Mouse (Mus musculus) left cerebral cortex, adult 8-10 months (tissue): ENCODE data around the gene Prrx1. TPM values are rescaled to one million over a fixed set of nuclear protein-coding genes. Genes with fewer than 3 reads are reported as not detected.

Experiments
- DNase-seq, 2 experiments: peaks; one replicate each; pipeline ENCODE4 v3.0.0; 2022; ENCODE audit warnings: low spot score in 2 of 2
- total RNA-seq, 4 experiments: library from RNA; stranded (reverse); gene quantifications; 2 replicates each; pipeline ENCODE4 v1.2.4; 2022

The Prrx1 gene
- 1 to 10 TPM; 3.9 to 6.3 (median 5.2) TPM for total RNA-seq

DNA sequence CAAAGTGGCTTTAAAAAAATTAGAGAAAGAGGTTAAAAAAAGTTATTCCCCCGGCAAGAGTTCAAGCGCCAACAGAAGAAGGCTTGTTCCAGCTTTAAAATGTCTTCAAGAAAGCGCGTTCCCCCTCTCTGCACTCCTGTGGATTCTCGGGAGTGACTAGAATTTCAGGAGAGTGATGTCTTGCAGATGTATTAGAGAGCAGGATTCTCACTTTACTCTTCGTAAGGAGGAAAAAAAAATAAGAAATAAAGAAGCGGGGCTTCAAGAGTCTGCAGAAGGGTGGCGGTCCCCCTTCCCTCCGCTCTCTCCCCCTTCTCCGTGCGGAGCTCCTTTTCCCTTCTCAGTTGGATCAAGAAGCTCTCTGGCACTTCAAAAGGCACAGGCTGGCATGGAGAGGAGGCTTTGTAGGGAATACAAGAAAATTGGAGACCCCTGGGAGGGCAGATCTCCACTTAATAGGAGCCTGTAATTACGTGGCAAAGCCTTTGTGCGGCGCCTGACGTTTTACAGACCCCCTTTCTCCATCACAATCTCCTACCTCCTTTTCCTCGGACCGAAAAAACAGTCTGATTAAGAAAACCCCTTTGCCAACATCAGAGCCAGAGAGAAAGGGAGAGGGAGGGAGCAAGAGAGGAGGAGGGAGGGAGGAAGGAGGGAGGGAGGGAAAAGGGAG is at the start of gene Prrx1:
Prrx1 (minus strand) TSS at position 610 of the 673 bp plus-strand sequence.
- no peak for DNase-seq

DNA sequence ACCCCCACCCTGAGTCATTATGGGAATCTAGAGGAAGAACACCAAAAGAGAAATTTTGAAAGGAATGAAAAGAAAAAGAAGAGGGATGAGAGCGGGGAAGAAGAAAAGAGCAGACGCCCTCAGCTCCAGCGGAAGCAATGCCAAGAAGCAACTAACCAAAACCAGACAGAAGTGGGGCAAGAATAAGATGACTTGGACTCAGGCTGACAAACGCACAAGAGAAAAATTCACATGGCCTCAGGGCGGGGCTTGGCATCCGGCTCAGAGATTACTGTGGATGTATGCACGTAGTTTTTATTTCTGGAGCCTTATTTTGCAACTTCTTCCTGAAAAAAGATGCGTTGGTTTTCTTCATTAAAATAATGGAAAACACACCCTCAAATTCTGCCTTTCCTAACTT is 48.7 kb upstream of the Prrx1 start:
- DNase-seq = no peak

DNA sequence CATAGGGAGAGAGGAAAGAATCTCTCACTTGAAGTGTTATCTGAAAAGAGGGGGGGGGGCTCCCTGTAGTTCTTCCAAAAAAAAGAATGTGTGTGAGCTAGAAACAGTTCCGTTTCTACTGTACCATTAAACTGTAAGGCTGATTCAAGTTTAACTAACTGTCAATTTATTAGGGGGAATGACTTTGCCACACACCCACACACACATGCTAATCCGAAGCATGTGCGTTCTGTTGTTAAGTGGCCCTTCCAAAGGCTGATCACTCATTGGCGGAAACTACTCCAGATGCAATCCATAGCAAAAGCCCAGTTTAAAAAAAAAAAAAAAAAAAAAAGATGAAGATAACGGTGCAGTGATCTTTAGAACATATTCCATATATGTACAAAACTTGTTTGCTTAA is 47.9 kb upstream of the Prrx1 start:
- DNase-seq = no peak

DNA sequence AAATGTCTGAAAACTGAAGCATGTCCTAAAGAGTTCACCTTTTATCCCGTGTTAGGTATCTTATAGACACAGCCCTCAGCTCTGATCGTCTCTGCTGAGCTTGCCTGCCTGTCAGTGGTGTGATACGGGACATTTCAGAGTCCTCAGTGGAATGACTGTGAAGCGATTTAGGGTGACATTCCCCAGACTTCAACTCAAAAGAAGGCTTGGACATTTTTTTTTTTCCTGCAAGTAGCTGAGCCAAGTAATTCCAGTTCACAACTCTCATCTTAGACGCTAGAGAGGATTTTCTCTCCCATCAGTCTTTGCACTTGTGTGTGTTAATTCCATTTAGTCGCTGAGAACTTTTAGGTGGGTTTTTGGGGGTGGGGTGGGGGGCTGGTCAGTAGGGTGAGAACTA is 47.3 kb upstream of the Prrx1 start:
- no peak for DNase-seq

DNA sequence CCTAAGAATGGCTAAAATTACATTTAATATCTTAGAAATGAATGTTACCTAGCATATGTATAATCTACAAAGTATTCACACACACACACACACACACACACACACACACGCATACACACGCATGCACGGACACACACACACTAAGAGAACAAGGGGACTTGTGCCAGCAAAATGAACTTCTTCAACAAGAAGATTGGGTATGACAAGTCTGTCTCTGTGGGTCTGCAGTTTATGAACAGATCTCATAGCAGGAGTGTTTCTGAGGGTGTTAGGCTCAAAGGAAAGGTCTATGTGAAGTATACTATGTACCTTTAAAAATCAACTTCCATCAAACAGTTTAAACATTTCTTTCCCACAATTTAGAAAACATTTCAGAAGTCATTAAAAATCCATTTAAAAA is 46.0 kb upstream of the Prrx1 start:
- no peak for DNase-seq

DNA sequence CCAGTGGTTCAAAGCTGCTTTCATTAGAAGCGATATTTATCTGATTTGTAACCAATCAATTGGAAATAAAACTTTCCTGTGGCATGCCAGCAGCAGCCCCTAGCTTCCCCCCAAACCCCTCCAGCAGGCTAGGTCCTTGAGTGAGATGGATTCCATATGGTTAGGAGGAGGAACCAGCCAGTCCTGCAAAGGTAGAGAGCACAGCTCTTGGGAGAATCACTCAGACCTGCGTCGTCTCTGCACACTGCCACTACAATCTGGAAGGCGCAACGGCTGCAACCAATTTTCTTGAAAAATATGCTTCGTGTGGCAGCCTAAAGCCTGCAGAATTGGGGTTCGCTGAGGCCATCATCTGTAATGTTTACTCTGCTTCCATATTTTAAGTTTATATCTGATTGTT is 44.7 kb upstream of the Prrx1 start:
- no peak for DNase-seq

DNA sequence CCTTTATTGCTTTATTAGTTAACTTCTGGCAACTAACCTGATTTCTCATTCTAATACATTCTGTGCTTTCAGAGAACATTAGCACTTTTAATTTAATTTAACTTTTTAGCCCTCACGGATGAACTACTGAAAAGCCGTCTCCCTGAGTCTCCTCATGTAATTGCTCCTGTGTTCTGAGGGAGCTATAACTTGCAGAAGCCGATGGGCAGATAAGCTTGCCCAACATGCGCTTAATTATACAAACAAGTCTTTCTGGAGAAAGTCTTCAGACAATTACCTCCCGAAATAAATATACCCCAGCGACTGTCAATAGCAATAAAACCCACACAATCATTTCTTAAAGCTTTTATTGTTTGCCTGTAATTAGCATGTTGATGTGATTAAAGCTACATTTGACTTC is 44.2 kb upstream of the Prrx1 start:
- no peak for DNase-seq

DNA sequence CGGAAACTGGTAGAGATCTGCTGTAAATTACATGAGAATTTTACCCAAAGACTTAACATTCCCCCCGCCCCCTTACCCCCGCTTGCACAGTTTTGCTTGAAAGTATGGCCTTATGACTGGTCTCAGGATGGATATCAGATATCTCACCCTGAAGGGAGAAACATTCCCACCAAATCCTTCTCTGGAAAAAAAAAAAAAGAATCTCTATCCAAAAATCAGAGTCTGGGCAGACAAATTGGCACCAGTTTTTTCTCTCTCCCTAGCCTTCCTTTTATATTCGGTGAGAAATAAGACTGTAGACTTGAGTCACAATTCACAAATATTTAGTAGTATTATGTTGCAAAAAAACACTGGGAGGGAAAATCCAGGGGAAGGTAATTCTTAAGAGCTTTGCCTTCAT is 42.7 kb upstream of the Prrx1 start:
- DNase-seq = no peak

DNA sequence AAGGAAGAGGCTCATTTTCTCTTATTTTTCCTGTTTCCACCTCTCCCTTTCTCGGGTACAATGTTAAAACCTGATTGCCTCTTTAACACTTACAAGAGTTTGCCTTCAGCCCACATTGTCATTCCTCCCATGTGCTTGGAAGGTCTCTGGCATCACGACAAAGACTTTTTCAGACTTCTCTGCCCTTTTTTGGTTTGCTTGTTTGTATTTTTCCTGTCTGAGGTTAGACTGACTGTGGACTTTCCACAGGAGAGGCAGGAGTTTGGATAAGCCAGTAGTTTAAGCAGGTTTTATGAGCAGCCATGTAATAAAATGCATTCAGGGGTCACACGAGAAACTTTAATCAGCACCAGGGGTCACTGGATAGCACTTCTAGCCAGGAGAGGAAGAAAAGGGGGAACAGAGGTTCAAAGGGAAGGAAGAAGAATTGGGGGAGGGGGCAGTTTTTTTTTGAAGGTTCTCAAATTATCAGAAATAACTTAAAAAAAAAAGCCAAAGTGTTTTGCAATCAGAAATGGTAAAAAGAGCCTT is 42.2 kb upstream of the Prrx1 start:
- no peak for DNase-seq

DNA sequence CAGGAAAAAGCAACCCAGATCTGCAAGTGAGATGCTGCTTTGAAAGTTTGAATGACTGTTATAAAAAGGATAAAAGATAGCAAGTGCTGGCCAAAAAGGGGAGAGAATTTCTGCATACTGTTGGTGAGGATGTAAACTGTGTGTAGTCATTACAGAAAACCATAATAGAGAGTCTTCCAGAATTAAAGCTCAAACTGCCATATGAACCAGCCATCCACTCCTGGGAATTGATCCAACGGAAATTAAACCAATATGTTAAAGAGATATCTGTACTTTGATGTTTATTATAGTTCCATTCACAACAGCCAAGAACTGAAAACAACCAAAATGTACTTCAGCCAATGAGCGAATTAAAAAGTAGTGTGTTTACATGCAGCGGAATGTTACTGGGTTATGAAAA is 37.5 kb upstream of the Prrx1 start:
- no peak for DNase-seq

DNA sequence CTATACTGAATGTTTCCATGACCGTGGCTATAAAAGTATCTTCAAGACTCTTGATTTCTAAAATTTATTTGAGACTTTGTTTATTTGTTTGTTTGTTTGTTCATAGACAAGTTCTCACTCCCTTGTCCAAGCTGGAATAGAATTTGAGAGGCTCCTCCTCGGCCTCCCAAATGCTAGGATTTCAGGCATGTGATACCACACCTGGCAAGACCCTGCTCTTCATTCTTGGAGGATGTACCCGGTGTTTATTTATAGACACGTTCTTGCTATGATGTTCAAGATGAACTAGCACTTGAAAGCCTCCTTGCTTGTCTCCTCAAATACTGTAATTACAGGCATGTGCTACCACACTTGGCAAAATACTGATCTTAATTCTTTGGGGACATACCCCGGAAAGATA is 32.0 kb upstream of the Prrx1 start:
- no peak for DNase-seq

DNA sequence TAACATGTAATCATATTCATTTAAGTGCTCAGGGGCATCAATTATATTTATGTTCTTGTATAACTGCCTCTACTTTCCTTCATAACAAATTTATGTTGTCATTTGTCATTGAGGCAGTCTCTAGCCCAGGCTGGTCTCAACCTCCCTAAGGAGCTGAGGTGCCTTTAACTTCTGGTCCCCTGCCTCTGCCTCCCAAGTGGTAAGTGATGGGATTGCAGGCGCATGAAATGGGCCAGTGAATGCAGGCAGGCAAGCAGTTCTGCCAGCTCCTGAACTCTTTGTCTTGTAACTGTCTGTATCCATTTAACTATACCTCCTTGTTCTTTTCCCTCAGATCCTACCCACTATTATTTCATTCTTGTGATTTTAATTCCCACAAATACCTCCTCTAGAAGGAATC is 31.4 kb upstream of the Prrx1 start:
- no peak for DNase-seq

DNA sequence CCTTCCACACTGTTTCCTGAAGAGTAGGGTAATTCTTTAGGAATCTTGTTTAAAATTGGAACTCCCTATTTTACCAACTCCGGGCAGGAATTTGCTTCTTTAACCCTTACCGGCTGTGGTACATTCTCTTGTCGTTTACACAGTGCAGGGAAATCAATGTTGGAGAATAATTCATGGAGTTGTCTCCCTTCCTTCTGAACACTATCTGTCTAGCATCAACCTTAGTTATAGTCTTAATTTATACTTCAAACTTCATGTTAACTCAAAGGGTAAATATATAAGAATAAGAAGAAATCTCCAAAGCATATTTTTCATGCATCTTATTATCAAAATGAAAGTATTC is 25.7 kb upstream of the Prrx1 start:
- DNase-seq = no peak

DNA sequence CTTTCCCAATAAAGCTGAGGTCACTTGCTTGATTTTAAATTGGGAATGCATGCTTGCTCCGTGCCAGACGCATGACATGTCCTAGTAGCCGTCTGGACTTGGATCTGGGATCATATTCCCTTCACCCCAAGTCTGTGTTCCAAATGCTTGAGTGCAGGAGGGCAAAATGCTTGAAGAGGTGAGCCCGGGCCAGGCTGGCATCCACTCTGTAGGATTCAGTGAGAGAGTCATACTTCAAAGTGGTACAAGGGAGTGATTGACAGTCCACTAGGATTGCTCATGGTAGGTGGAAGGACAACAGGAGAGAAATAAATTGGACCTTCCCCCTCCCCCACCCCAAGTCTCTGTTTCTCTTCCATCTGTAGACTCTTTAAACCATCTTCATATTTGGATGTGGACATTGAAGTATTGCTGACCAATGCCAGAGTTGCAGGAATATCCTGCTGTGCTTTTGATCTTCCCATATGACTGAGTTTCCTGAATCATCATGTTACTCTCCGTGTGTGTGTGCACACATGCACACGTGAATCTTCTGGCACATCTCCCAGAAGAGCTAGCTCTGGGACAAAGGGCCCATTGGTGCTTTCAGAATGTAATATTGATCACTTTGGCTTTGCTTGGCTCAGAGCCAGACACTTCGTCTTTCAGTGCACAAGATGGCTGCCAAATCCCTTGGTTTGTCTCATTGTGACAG is 25.2 kb upstream of the Prrx1 start:
- DNase-seq = no peak

DNA sequence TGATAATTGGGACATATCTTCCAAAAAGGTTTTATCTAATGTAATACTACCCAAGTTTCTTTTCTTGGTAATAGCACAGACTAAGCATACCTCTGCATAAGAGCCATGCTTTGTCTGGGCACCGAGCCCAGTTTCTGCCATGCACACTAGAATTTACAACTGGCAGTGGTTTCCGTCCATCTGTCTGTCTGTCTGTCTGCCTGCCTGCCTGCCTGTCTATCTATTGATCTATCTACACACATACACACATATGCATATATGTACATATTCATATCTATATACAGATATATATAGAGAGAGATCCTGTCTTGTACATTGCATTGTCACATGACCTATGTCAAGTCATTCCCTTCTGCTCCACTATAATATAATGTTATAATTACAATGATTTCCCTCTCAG is 24.3 kb upstream of the Prrx1 start:
- DNase-seq = no peak

DNA sequence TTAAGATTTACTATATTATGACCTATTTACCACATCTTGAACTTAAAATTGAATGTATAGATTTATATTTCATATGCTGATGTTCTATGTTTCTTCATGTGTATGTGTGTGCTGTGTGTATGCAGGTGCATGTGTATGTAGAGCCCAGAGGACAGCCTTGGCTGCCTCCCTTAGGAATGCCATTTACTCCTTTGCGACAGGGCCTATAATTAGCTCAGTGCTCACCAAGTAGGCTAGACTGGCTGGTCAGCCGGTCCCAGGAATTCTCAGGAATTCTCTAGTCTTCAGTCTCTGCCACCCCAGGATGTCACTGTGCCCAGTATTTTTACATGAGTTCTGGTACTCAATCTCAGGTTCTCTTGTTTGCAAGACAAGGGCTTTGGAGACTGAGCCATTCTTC is 13.8 kb upstream of the Prrx1 start:
- DNase-seq = no peak

DNA sequence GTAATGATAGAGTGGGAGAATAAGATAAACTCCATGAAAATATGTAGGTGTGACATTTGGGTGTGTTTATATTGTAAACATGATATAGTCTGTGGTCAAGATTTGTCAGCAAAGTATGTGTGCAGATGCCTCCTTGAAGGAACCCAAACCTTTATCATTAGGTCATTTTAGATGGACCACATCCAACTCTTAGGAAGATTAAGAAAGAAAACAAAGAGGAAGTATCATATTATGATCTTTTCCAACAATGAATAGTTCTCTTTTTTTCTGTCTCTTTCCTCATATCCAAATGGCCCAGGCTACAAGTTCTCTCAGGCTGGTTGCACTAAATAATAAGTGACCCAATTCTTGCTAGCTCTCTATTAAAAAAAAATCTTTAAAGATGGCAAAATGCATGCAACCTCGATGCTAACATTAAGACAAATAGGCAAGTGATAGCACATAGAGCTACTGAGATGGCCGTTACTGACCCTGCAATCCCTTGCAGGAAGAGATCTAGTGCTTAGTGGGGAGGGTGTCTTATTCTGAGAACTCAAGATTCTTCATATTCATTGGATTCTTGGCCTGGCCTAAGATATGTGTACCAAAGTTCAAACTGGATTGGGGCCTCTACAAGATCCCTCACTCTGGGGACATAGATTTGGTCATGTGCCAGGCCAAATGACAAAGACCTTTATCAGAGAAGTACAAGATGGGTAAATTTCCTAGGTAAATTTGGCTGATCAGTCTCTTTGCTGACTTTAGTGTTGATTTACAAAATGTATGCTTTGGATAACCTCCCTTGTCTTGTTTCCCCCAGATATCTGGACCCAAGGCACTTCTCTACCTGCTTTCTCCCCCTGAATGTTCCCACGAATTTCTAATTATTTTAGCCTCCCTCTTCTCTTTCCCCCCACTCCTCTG is 6.4 kb upstream of the Prrx1 start:
- no peak for DNase-seq

DNA sequence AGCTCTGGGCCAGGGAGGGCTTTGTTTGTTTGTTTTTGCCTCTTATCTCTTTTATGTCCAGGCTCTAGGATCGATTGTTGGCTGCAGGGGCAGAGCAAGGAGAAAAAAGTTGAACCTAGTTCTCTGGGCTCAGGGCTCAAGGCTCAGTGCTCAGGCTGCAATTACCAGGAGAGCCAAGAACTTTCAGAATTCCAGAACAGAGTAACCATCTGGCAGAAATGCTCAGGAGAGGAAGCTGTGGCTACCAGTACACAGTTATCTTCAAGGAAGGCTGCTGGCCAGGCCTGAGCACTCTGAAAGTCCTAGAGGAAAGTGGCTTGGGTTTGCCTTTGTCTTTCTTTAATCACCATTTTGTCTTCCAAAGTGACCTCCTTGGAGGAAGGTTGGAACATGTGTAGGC is 3.4 kb upstream of the Prrx1 start:
- no peak for DNase-seq

DNA sequence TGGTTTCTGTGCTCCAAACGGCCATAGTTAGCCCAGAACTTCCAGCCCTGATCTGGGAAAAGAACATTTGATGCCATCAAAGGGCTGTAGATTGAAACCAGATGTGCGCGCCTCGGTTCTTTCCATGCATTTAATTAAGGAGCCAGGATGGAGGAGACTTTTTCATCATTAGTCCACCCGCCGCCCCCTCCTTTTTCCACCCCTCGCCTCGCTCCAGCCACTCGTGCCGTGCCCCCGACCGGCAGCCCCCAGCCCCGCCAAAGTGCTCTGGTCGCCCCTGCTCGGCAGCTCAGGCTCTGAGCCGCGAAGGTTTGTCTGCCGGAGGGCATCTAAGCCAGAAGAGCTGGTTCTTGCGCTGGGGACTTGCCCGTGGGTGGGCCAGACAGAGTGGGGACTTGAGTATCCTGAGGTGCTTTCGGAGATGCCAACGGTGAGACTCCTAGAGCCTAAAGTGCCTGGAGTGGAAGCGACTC is 1.4 kb upstream of the Prrx1 start:
- DNase-seq = no peak

DNA sequence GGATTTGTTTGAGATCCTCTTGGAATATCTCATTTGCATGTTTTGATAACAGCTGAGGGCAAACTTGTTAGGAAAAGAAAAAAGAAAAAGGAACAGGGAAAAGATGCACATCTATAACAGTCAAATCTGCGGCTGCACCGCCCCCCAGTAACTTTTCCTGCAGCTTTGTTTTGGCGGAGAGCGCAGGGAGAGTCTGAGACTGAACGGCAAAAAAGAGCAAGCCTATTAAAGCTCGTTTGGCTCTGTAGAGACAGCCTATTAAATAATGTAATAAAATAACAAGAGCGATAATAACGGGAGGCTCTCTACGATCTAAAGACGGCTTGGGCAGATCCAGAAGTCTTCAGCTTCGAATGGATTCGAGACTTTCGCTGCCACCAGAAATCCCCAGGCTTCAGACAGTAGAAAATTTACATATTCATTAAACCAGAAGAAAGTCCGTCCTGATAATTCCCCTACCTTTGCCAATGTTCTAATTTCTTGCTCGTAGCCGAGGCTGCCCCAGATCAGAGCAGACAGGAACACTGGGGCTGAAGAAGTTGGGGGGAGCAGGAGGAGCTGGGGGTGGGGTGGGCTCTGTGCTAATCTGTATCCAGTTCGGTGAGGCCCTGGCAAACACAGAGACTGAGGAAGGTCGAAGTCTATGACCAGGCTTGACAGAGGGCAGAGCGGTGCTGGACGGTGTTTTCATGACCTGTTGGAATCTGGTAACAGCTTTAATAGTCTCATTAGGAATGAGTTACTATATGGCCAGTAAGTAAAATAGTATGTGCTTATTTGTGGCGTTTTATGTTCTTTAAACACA is 613 bp upstream of the Prrx1 start:
- no peak for DNase-seq
